Mouse (Mus musculus) embryonic facial prominence, embryonic 12.5 days (tissue): Measurements from ENCODE around the gene Lhpp. TPM values are rescaled to one million over a fixed set of nuclear protein-coding genes. Genes with fewer than 3 reads are reported as not detected.

ENCODE experiments used
- ATAC-seq: fragments of 200-750 bp; cut with Nextera tagmentation; 2 replicates; pipeline ENCODE4 v1.8.0; 2017; ENCODE audit not compliant: insufficient number of reproducible peaks, insufficient read depth, low FRiP score, low TSS enrichment
- H3K27ac ChIP-seq: fragments of 300-500 bp; sonication (generic); 2 replicates; pipeline ENCODE4 v1.5.1; 2016; ENCODE audit warnings: mild to moderate bottlenecking
- H3K27me3 ChIP-seq: fragments of 300-500 bp; sonication (generic); 2 replicates; pipeline ENCODE4 v1.6.1; 2016; ENCODE audit warnings: mild to moderate bottlenecking, moderate library complexity
- H3K36me3 ChIP-seq: fragments of 300-500 bp; sonication (generic); 2 replicates; pipeline ENCODE4 v1.6.1; 2016; ENCODE audit warnings: mild to moderate bottlenecking
- H3K4me1 ChIP-seq: fragments of 300-500 bp; sonication (generic); 2 replicates; pipeline ENCODE4 v1.6.1; 2016
- H3K4me2 ChIP-seq: fragments of 300-500 bp; sonication (generic); replicated peaks from 2 replicates; pipeline ENCODE4 v1.6.1; 2016; ENCODE audit warnings: mild to moderate bottlenecking, moderate library complexity
- H3K4me3 ChIP-seq: fragments of 300-500 bp; sonication (generic); 2 replicates; pipeline ENCODE4 v1.5.1; 2016; ENCODE audit warnings: mild to moderate bottlenecking
- H3K9ac ChIP-seq: fragments of 300-500 bp; sonication (generic); 2 replicates; pipeline ENCODE4 v1.6.1; 2016; ENCODE audit warnings: mild to moderate bottlenecking, moderate library complexity
- H3K9me3 ChIP-seq: fragments of 300-500 bp; sonication (generic); 2 replicates; pipeline ENCODE4 v1.6.1; 2016; ENCODE audit warnings: mild to moderate bottlenecking, moderate library complexity
- WGBS: fragments of 180-500 bp; shearing (Covaris S2); methylation state at CpG from one replicate; pipeline ENCODE4 v1.1.7; 2016; 5-methylcytosine and 5-hydroxymethylcytosine counted together
- polyA plus RNA-seq: library from polyadenylated mRNA; unstranded; fragments of >200 nt; fragmentation: Nextera tagmentation; extraction: Ambion mirVana; gene quantifications from 2 replicates; pipeline ENCODE4 v1.2.1, GENCODE M21; 2016

Lhpp gene
- polyA plus RNA-seq, 1 experiment from 2014 or later, result 17.8 TPM

DNA sequence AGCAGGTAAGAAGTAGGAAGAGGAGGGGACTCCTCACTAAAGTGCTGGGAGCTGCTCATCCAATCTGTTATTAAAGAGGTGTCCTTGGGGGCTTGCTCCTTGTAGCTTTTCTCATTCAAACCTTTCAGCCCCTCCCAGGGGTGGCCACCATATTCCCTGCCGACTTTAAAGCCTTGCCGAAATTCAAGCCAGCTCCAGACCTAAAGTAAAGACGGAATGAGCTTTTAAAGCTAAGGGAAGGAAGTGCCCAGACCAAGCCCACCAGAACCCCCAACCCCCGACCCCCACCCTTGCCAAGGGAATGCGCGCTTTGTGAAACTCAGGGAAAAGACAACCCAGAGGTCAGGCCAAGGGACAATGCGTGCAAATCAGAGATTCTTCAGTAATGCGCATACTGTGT, 9.5 kb upstream of the Lhpp start:
- WGBS, result 6% methylated on average over 8 of the region's 8 CpGs
- no peak overlapping the region for H3K4me2 ChIP-seq
- H3K9me3 ChIP-seq, result no peaks in the 10 kb centered on the region
- no peak for ATAC-seq
- H3K9ac ChIP-seq, result no peak overlapping the region
- H3K27me3 ChIP-seq, result peaks cover 92% of the 10 kb centered on the region
- H3K4me3 ChIP-seq, result no peak overlapping the region
- no peaks in the 10 kb centered on the region for H3K36me3 ChIP-seq
- no peak overlapping the region for H3K27ac ChIP-seq
- peaks cover 34% of the 10 kb centered on the region for H3K4me1 ChIP-seq

DNA sequence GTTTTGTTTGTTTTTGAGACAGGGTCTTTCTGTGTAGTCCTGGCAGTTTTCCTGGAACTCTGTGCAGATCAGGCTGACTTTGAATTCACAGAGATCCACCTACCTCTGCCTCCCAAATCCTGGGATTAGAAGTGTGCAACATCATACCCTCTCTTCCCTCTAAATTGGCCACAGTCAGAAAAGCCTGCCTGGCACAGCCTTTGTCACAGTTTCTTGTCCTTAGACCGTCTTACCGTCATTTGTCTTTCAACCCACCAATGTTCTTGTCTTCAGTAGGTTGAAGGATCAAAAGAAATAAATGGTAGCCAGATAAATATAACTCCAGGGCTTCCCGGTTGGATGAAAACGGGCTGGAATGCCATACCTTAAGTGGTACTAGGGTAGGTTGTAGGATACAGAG, 5.7 kb upstream of the Lhpp start:
- Histone ChIP-seq H3K27ac (no peak overlapping the region), H3K27me3 (peaks cover 60% of the 10 kb centered on the region), H3K9ac (no peak overlapping the region), H3K9me3 (no peaks in the 10 kb centered on the region), H3K4me2 (no peak overlapping the region), H3K4me3 (no peak overlapping the region), H3K36me3 (no peaks in the 10 kb centered on the region), H3K4me1 (peaks cover 8% of the 10 kb centered on the region)
- 82% methylated on average over 4 of the region's 4 CpGs for WGBS
- ATAC-seq, result no peak

DNA sequence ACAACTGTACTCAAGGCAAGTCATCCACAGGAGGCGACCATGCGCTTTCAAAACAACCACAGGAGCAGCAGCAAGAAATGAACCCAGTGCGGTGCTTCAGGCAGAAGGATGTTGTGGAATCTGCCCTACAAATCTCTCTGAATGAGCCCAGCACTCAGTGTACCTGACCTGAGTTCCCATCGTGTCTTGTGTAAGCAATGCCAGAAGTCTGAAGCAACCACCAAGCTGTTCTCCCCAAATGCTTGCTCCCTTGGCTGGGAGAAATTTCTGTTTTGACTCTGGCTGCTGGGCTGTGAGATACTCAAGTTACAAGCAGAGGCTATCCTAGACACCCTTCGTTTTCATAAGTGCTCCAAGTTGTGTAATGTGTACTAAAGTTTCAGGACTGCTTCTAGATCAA, 4.7 kb upstream of the Lhpp start:
- no peaks in the 10 kb centered on the region for H3K9me3 ChIP-seq
- peaks cover 3% of the 10 kb centered on the region; the same call in 1 of the 2 replicates for H3K4me1 ChIP-seq
- no peak overlapping the region for H3K27ac ChIP-seq
- H3K36me3 ChIP-seq, result no peaks in the 10 kb centered on the region
- H3K27me3 ChIP-seq, result peaks cover 51% of the 10 kb centered on the region
- 49% methylated on average over 5 of the region's 5 CpGs for WGBS
- no peak overlapping the region for H3K4me2 ChIP-seq
- no peak for ATAC-seq
- H3K4me3 ChIP-seq, result no peak overlapping the region
- H3K9ac ChIP-seq, result no peak overlapping the region

DNA sequence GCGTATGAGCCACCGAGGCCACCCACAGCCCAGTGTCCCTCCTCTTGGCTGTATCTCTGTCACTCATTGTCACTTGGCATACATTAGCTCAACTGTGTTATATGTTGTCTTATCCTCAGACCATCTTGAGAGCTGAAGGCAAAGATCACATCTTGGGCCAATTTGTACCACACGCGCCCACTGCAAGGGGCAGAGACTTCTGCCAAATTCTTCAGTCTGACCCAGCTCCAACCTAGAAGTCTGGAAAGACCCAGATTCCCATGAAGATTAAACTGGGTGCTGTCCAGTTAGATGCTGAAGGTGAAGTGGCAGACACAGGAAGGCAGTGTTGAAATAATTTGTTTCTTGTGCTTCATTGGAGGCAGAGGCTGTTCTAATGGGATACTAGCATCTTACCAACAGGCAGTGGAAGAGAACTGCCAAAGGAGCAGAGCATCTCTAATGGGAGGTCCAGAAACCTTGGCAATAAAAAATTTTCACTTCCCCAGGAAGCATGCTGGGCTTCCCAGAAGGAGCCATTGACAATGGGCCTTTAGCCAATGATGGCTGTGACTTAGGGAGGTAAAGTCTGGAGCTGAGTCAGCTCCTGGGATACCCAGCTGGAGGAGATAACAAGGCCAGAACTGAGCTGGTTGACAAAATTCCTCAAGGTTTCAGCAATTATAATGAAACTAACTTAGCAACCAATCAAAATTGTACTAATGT, 2.0 kb upstream of the Lhpp start:
- H3K9me3 ChIP-seq, result no peaks in the 10 kb centered on the region
- H3K27ac ChIP-seq, result no peak overlapping the region
- peaks cover 3% of the 10 kb centered on the region; the same call in 1 of the 2 replicates for H3K4me1 ChIP-seq
- H3K9ac ChIP-seq, result no peak overlapping the region
- H3K4me3 ChIP-seq, result no peak overlapping the region
- no peak for ATAC-seq
- H3K36me3 ChIP-seq, result no peaks in the 10 kb centered on the region
- H3K27me3 ChIP-seq, result peaks cover 23% of the 10 kb centered on the region
- no peak overlapping the region for H3K4me2 ChIP-seq
- WGBS, result 86% methylated on average over 4 of the region's 4 CpGs

DNA sequence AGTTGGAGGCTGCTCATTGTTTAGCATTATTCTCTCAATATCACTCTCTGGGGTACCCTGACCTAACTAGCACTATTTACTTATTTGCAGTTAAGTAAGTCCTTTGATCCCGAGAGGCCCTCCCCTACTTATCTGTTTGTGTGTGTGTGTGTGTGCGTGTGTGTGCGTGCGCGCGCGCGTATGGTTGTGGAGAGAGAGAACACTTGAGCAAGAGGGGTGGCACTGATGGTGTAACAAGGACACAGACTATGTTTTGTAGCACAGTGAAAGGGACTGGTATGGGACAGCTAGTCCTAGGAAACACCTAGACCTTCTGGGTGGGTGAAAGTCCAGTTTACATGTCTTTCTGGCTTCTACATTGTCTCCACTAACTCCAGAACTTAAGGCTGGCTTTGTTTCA, 1.1 kb downstream of the Lhpp start:
- Histone ChIP-seq H3K9me3 (no peaks in the 10 kb centered on the region), H3K27me3 (peaks cover 4% of the 10 kb centered on the region; the same call in 1 of the 2 replicates), H3K4me3 (no peak overlapping the region), H3K36me3 (no peaks in the 10 kb centered on the region), H3K9ac (no peak overlapping the region), H3K4me1 (no peaks in the 10 kb centered on the region), H3K4me2 (no peak overlapping the region), H3K27ac (no peak overlapping the region)
- ATAC-seq, result no peak
- WGBS, result 95% methylated on average over 8 of the region's 8 CpGs

DNA sequence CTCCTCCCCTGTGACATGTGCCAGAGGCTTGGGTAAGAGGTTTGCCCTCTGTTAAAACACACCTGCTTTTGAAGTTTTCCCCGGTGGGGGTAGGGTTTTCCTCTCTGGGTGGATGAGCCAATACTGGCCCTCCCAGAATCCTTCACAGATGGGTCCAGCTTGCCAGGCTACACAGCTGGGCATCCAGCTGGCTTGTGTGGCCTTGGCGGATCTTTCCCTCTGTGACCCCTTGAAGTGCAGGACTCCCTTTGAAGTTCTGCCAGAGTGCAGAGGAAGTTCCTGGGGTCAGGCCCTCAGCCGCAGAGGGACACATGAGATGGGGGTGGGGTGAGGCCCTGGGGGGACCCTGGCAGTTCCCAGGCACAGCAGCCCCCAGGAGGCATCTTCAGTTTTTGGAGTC, 4.9 kb downstream of the Lhpp start:
- no peak overlapping the region for H3K4me3 ChIP-seq
- WGBS, result 12% methylated on average over 3 of the region's 3 CpGs
- no peak overlapping the region for H3K4me2 ChIP-seq
- H3K27ac ChIP-seq, result no peak overlapping the region
- H3K27me3 ChIP-seq, result peaks cover 12% of the 10 kb centered on the region
- H3K9me3 ChIP-seq, result no peaks in the 10 kb centered on the region
- no peak for ATAC-seq
- no peak overlapping the region for H3K9ac ChIP-seq
- no peaks in the 10 kb centered on the region for H3K36me3 ChIP-seq
- no peaks in the 10 kb centered on the region for H3K4me1 ChIP-seq

DNA sequence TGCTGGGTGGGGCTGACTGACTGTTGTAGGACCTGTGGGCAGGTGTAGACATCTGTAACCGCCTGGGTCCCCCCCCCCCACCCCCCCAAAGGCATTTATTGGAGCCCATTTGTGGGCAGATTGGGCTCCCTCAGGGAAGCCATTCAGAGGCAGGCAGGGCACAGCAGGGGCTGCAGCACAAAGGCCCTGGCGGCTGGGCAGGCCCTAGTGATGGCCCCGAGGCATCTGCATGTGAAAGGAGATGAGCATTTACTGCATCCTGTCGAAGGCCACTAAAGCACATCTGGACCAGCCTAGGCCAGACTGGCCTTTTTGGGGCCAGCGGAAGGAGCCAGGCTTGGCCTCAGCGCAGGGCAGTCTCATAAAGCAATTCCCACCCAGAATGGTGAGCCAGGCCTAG, 6.0 kb downstream of the Lhpp start:
- no peak overlapping the region for H3K27ac ChIP-seq
- WGBS, result 31% methylated on average over 6 of the region's 6 CpGs
- H3K9ac ChIP-seq, result no peak overlapping the region
- no peak overlapping the region for H3K4me3 ChIP-seq
- H3K4me2 ChIP-seq, result no peak overlapping the region
- H3K4me1 ChIP-seq, result no peaks in the 10 kb centered on the region
- no peaks in the 10 kb centered on the region for H3K9me3 ChIP-seq
- peaks cover 12% of the 10 kb centered on the region for H3K27me3 ChIP-seq
- no peak for ATAC-seq
- H3K36me3 ChIP-seq, result no peaks in the 10 kb centered on the region

DNA sequence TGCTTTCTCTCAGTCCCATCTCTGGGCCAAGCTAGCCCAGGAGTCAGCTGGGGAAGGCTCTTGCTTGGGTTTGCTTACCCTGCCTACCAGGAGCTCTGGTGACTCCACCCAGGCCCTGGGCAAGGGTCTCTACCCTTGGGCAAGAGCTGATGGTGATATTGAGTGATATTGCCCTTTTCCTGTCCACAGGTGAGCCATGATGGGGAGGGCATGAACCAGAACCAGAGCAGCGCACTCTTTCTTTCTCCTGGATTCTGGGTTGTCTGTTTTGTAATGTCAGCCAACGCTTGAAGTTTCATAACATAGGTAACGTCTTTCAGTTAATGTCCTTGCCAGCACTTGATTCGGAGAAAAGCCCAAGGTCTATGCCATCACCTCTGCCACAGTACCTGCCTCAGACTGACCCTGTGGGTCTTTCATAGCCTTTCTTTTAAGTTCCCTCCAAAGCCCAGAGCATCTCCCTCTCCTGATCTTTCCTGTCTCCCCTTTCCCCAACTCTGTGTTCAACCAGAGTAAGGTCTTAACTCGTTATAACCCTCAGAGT, 6.7 kb downstream of the Lhpp start:
- no peaks in the 10 kb centered on the region for H3K36me3 ChIP-seq
- no peak overlapping the region for H3K27ac ChIP-seq
- H3K4me2 ChIP-seq, result no peak overlapping the region
- H3K9ac ChIP-seq, result no peak overlapping the region
- H3K9me3 ChIP-seq, result no peaks in the 10 kb centered on the region
- H3K4me3 ChIP-seq, result no peak overlapping the region
- H3K27me3 ChIP-seq, result peaks cover 12% of the 10 kb centered on the region
- 84% methylated on average over 5 of the region's 5 CpGs for WGBS
- H3K4me1 ChIP-seq, result no peaks in the 10 kb centered on the region
- ATAC-seq, result no peak

DNA sequence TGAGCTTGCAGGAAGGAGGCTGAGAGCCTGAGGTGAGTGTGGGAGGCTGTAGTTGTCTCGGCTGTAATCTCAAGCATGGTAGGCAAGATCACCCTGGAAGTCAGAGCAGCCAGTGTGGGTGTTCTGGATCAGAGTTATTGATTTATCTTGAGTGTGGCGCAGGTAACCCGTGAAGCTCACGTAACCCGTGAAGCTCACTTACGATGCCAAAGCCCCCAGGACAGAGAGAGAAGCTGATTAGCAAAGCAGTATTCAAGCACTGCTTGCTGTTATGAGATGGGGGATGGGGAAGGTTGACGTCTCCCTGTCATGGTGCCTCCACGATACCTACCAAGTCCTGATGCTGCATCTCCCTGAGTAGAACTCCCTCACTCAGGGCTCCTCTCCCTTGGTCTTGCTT, 9.1 kb downstream of the Lhpp start:
- peaks cover 12% of the 10 kb centered on the region for H3K27me3 ChIP-seq
- H3K36me3 ChIP-seq, result no peaks in the 10 kb centered on the region
- no peak overlapping the region for H3K4me2 ChIP-seq
- no peak overlapping the region for H3K4me3 ChIP-seq
- no peaks in the 10 kb centered on the region for H3K9me3 ChIP-seq
- H3K9ac ChIP-seq, result no peak overlapping the region
- 89% methylated on average over 8 of the region's 8 CpGs for WGBS
- H3K27ac ChIP-seq, result no peak overlapping the region
- ATAC-seq, result no peak
- H3K4me1 ChIP-seq, result no peaks in the 10 kb centered on the region

DNA sequence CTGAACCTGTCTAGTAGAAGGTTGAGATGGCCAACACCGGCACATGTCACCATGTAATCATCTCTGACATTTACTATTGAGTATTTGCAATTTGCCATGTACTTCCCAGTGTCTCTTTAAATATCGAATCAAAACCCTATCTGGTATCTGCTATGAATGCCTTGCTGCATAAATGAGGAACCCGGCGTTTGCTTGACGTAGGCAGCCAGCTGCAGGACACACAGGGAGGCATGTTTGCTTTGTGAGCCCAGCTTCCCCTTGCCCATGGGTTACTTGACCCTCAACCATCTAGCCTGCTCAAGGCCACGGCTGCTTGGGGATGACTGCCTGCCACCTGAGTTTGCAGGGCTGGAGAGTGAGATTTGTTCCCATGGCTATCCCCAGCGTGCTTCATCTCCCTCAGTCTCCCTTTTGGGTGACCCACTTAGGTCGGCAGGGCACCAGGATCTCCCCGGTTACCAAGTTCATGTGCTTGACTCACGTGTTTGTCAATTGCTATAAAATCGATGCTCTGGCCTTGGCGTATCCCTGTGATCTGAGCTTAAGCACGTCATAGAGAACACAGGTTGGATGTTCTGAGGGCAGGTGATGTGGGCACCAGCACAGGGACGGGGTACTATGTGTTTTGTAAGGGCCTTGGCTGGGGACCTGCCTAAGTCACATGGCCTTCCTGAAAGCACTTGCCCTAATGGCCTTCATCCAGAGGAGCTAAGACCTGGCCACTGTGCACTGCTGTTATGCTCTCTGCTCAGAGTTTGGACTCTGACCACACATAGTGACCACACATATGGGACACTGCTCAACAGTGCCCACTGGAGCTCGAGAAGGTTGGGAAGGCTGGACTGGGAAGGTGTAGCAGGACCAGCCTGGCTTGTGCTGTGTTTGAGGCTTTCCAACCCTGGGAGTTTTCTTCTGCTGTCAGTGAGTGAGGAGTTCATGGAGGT, 9.8 kb downstream of the Lhpp start:
- H3K36me3 ChIP-seq, result no peaks in the 10 kb centered on the region
- WGBS, result 83% methylated on average over 15 of the region's 15 CpGs
- no peaks in the 10 kb centered on the region for H3K9me3 ChIP-seq
- H3K27me3 ChIP-seq, result peaks cover 12% of the 10 kb centered on the region
- no peak overlapping the region for H3K4me2 ChIP-seq
- no peaks in the 10 kb centered on the region for H3K4me1 ChIP-seq
- no peak overlapping the region for H3K9ac ChIP-seq
- ATAC-seq, result peak; percentile 32; the same call in 1 of the 2 replicates
- no peak overlapping the region for H3K4me3 ChIP-seq
- H3K27ac ChIP-seq, result no peak overlapping the region

DNA sequence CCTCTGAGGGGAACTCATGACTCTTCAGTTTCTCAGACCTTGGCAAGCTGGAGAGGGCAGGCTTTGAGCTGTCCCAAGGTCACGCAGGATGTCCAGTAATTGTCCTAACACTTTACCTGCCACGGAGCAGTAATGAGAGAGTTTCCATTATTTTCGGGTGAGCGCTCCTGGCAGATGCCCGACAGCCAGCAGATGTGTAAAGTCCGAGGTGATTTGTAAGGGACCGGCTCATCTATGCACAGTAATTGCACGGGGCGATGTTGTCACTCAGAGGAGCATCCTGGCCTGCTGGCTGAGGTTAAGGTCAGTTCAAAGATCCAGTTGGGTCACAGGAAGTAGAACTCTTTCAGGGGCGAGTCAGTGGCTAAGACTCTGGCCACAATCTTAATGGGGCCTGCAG, 13.7 kb downstream of the Lhpp start:
- Histone ChIP-seq H3K4me2 (no peak overlapping the region), H3K4me1 (no peaks in the 10 kb centered on the region), H3K4me3 (no peak overlapping the region), H3K27ac (no peak overlapping the region), H3K9me3 (no peaks in the 10 kb centered on the region), H3K9ac (no peak overlapping the region), H3K27me3 (no peaks in the 10 kb centered on the region), H3K36me3 (no peaks in the 10 kb centered on the region)
- whole genome bisulfite sequencing, result 76% methylated on average over 10 of the region's 10 CpGs
- no peak for ATAC-seq

DNA sequence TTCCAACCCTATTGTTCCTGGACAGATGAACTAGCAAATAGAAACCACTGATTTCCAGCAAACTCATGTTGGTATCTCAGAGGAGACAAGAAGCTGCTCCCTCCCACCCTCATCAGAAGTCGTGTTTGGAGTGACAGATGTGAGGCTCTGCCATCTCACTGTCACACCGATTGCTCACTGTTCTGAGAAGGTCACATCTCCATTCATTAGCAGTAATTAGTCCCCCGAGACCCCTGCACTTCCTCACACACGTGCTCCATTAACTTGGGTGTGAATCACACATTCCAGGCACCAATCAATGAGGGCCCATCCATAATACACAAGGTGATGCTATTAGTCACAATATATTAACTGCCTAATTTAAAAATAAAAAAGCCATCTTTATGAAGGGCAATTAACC, 15.7 kb downstream of the Lhpp start:
- WGBS, result 56% methylated on average over 4 of the region's 4 CpGs
- H3K4me3 ChIP-seq, result no peak overlapping the region

More for the DNA sequence above, 15.7 kb downstream of the Lhpp start:
- H3K9ac ChIP-seq, result no peak overlapping the region
- H3K36me3 ChIP-seq, result no peaks in the 10 kb centered on the region
- H3K4me1 ChIP-seq, result no peaks in the 10 kb centered on the region
- no peak for ATAC-seq
- H3K27me3 ChIP-seq, result no peaks in the 10 kb centered on the region
- H3K9me3 ChIP-seq, result no peaks in the 10 kb centered on the region
- H3K4me2 ChIP-seq, result no peak overlapping the region
- H3K27ac ChIP-seq, result no peak overlapping the region
